Mouse (Mus musculus): ENCODE results near the gene Trp53inp2. TPM values are rescaled to one million over a fixed set of nuclear protein-coding genes. Genes with fewer than 3 reads are reported as not detected.

Gene Trp53inp2
- total and polyA plus RNA-seq, 3 experiments: 2.7 to 7.0 TPM; not detected in 1

- H3K79me2 ChIP-seq (ENCODE audit: control insufficient read depth, insufficient read depth, low read length, poor library complexity): no peaks in the 10 kb centered on the region
- H3K4me3 ChIP-seq (ENCODE audit: control insufficient read depth in 1 of 2, insufficient read depth in 1 of 2, low read depth in 2 of 2, low read length in 2 of 2): peak overlapping the region; percentile 77 to 89; a peak in 3 of 4 replicates
- H3K9me3 ChIP-seq (replicated peaks; ENCODE audit: insufficient read depth, low read length): no peaks in the 10 kb centered on the region
- peaks cover 0 to 7% of the 10 kb centered on the region in 2 experiments; a peak in 2 of 4 replicates for H3K4me1 ChIP-seq (ENCODE audit: control insufficient read depth in 1 of 2, insufficient read depth in 2 of 2, low read length in 2 of 2)
- peaks cover 0 to 4% of the 10 kb centered on the region in 2 experiments; a peak in 2 of 4 replicates for H3K36me3 ChIP-seq (ENCODE audit: control insufficient read depth in 1 of 2, insufficient read depth in 2 of 2, low read length in 2 of 2)
- TF ChIP-seq SMC3 (IDR thresholded peaks at IDR 0.05; ENCODE audit: low read depth, low read length) (no peak), SIN3A (IDR thresholded peaks at IDR 0.05; ENCODE audit: low read length) (no peak), MYB (IDR thresholded peaks at IDR 0.05; ENCODE audit: low read depth, low read length) (no peak), POLR2AphosphoS5 (IDR thresholded peaks at IDR 0.05; ENCODE audit: borderline replicate concordance, low read depth, low read length) (no peak), MXI1 (IDR thresholded peaks at IDR 0.05; ENCODE audit: low read depth, low read length) (no peak), ETS1 (IDR thresholded peaks at IDR 0.05; ENCODE audit: low read depth, low read length) (no peak), POLR2AphosphoS2 (IDR thresholded peaks at IDR 0.05; ENCODE audit: low read length) (no peak), CHD1 (IDR thresholded peaks at IDR 0.05; ENCODE audit: low read depth, low read length) (no peak), NELFE (IDR thresholded peaks at IDR 0.05; ENCODE audit: low read depth, low read length) (no peak), UBTF (IDR thresholded peaks at IDR 0.05; ENCODE audit: borderline replicate concordance, insufficient read depth, low read depth, low read length) (no peak)
- DNase-seq (ENCODE audit: low read depth, low spot score): no peak
- H3K9ac ChIP-seq (ENCODE audit: control insufficient read depth, low read depth, low read length, poor library complexity, severe bottlenecking): no peak overlapping the region
- peak overlapping the region; percentile 75 for H3K27ac ChIP-seq (ENCODE audit: control insufficient read depth, low read depth, low read length)
- H3K27me3 ChIP-seq (ENCODE audit: control insufficient read depth in 1 of 2, insufficient read depth in 2 of 2, low read length in 2 of 2): no peaks in the 10 kb centered on the region; a peak in 1 of 4 replicates
Measured at GRCm38 (mm10) chr2:155382791-155383438, 2.1 kb downstream of the Trp53inp2 start.

- H3K27ac ChIP-seq (ENCODE audit: control insufficient read depth, low read depth, low read length): no peak overlapping the region
- no peaks in the 10 kb centered on the region for H3K27me3 ChIP-seq (ENCODE audit: control insufficient read depth in 1 of 2, insufficient read depth in 2 of 2, low read length in 2 of 2)
- peaks cover 0 to 4% of the 10 kb centered on the region in 2 experiments; a peak in 2 of 4 replicates for H3K36me3 ChIP-seq (ENCODE audit: control insufficient read depth in 1 of 2, insufficient read depth in 2 of 2, low read length in 2 of 2)
- H3K9ac ChIP-seq (ENCODE audit: control insufficient read depth, low read depth, low read length, poor library complexity, severe bottlenecking): no peak overlapping the region
- no peak overlapping the region for H3K4me3 ChIP-seq (ENCODE audit: control insufficient read depth in 1 of 2, insufficient read depth in 1 of 2, low read depth in 2 of 2, low read length in 2 of 2)
- peak; percentile 92 for DNase-seq (ENCODE audit: low read depth, low spot score)
- peaks cover 0 to 7% of the 10 kb centered on the region in 2 experiments; a peak in 2 of 4 replicates for H3K4me1 ChIP-seq (ENCODE audit: control insufficient read depth in 1 of 2, insufficient read depth in 2 of 2, low read length in 2 of 2)
- H3K79me2 ChIP-seq (ENCODE audit: control insufficient read depth, insufficient read depth, low read length, poor library complexity): no peaks in the 10 kb centered on the region
- H3K9me3 ChIP-seq (replicated peaks; ENCODE audit: insufficient read depth, low read length): no peaks in the 10 kb centered on the region
- TF ChIP-seq CHD1 (IDR thresholded peaks at IDR 0.05; ENCODE audit: low read depth, low read length): no peak
- no peak for TF ChIP-seq TAL1 (IDR thresholded peaks at IDR 0.05; ENCODE audit: low read length)
- no peak for TF ChIP-seq RCOR1 (IDR thresholded peaks at IDR 0.05; ENCODE audit: low read depth, low read length)
- peak; percentile 59 for TF ChIP-seq HCFC1 (IDR thresholded peaks at IDR 0.05; ENCODE audit: low read depth, low read length)
- TF ChIP-seq JUND (IDR thresholded peaks at IDR 0.05; ENCODE audit: low read depth, low read length): no peak
- TF ChIP-seq CHD2 (IDR thresholded peaks at IDR 0.05; ENCODE audit: low read length): no peak
- no peak for TF ChIP-seq E2F4 (IDR thresholded peaks at IDR 0.05; ENCODE audit: borderline replicate concordance, low read depth, low read length)
- no peak for TF ChIP-seq ZMIZ1 (IDR thresholded peaks at IDR 0.05; ENCODE audit: low read depth, low read length)
- peak; percentile 70 for TF ChIP-seq SIN3A (IDR thresholded peaks at IDR 0.05; ENCODE audit: low read length)
- TF ChIP-seq MYC (IDR thresholded peaks at IDR 0.05; ENCODE audit: low read depth, low read length): peak; percentile 65; the same call in 1 of the 2 replicates
- no peak for TF ChIP-seq POLR2AphosphoS5 (IDR thresholded peaks at IDR 0.05; ENCODE audit: borderline replicate concordance, low read depth, low read length)
- peak; percentile 78 for TF ChIP-seq ZC3H11A (IDR thresholded peaks at IDR 0.05; ENCODE audit: low read depth, low read length)
- TF ChIP-seq POLR2AphosphoS2 (IDR thresholded peaks at IDR 0.05; ENCODE audit: low read length): no peak
- TF ChIP-seq POLR2A (IDR thresholded peaks at IDR 0.05; ENCODE audit: control insufficient read depth in 1 of 2, insufficient read depth in 1 of 2, low read depth in 1 of 2, low read length in 2 of 2, poor library complexity in 1 of 2): no peak
- peak; percentile 19; the same call in 1 of the 2 replicates for TF ChIP-seq MAZ (IDR thresholded peaks at IDR 0.05; ENCODE audit: low read depth, low read length)
- peak; percentile 77 to 99 (median 89) for TF ChIP-seq CTCF (IDR thresholded peaks at IDR 0.05 in 2 of 3, conservative IDR thresholded peaks at IDR 0.05 in 1 of 3; ENCODE audit: control insufficient read depth in 1 of 3, insufficient read depth in 1 of 3, low read depth in 2 of 3, low read length in 3 of 3, poor library complexity in 1 of 3, severe bottlenecking in 1 of 3)
- TF ChIP-seq MAFK (IDR thresholded peaks at IDR 0.05; ENCODE audit: borderline replicate concordance, low read depth, low read length): no peak
- no peak for TF ChIP-seq MYB (IDR thresholded peaks at IDR 0.05; ENCODE audit: low read depth, low read length)
- no peak for TF ChIP-seq GABPA (IDR thresholded peaks at IDR 0.05; ENCODE audit: low read depth, low read length)
- no peak for TF ChIP-seq MEF2A (IDR thresholded peaks at IDR 0.05; ENCODE audit: extremely low read depth, insufficient replicate concordance, low read depth, low read length, poor library complexity, severe bottlenecking)
- TF ChIP-seq EP300 (IDR thresholded peaks at IDR 0.05; ENCODE audit: low read depth in 1 of 2, low read length in 2 of 2): no peak
- TF ChIP-seq ZNF384 (IDR thresholded peaks at IDR 0.05; ENCODE audit: low read depth, low read length): 0 out of 2 replicates have a peak, but pooled peaks have one; percentile 22
- 0 out of 2 replicates have a peak, but pooled peaks have one; percentile 21 for TF ChIP-seq ETS1 (IDR thresholded peaks at IDR 0.05; ENCODE audit: low read depth, low read length)
- TF ChIP-seq TBP (IDR thresholded peaks at IDR 0.05; ENCODE audit: low read depth, low read length): no peak
- peak; percentile 91 for TF ChIP-seq SMC3 (IDR thresholded peaks at IDR 0.05; ENCODE audit: low read depth, low read length)
- peak; percentile 94 for TF ChIP-seq RAD21 (IDR thresholded peaks at IDR 0.05; ENCODE audit: low read depth, low read length)
Measured at GRCm38 (mm10) chr2:155385090-155385489, 4.2 kb downstream of the Trp53inp2 start.

Measured in MEL (cell line).